Comparison of ENCODE assay signal across 12 mouse cellular contexts in the genomic region with DNA sequence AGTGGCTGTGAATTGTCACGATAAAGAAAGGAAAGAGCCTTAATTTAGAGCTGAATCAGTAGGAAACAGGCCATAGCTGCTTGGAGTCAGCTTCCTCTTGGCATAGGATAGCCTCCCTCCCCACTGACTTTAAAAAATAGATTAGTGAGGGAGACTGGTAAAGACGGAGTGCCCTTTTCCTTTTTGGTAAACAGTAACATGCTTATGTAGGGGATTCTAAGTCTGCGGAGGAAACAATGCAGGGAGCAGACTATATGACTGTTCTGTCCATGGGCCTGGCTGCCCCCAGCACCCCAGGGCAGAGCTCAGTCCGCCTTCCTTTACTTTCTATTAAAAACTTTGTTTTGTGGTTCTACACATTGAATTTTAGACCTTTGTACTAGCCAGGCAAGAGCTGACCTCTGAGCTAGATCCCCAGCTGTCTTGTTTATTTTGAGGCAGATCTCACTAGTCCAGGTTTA. TPM values are rescaled to one million over a fixed set of nuclear protein-coding genes. Genes with fewer than 3 reads are reported as not detected.
A peak's percentile ranks its signal among the peaks of the same experiment; 100 is the strongest.
DNase-seq lines count a peak whose midpoint lies in the region; ATAC-seq and TF ChIP-seq lines count a peak whose summit lies in the region.
"Had no signal": no experiment of that assay in that cellular context is flagged by ENCODE, and none has a peak within 500 bp of the region (broad histone marks: within the 10 kb centered on the region; RNA-seq: fewer than 3 reads in every experiment).

No protein-coding gene starts in this region.

- no peak for DNase-seq in lung, adult 2 months
- DNase-seq in kidney, postnatal 0 days (ENCODE audit: low spot score): peak; percentile 47
- DNase-seq in gastrocnemius, postnatal 10 days: no peak
- DNase-seq in layer of hippocampus, adult 11-12 months (ENCODE audit: low spot score): no peak
- DNase-seq: spleen, adult 18-20 months; thymus, postnatal 4 days had no signal

- peaks cover under 1% of the 10 kb centered on the region; the same call in 1 of the 2 replicates for H3K9me3 ChIP-seq in lung, embryonic 16.5 days (ENCODE audit: control insufficient read depth, low read length)
- no peaks in the 10 kb centered on the region for H3K9me3 ChIP-seq in heart, embryonic 14.5 days (ENCODE audit: control insufficient read depth, low read length)
- H3K9me3 ChIP-seq in kidney, postnatal 0 days (replicated peaks; ENCODE audit: low read length): no peaks in the 10 kb centered on the region
- H3K9me3 ChIP-seq in stomach, embryonic 16.5 days (replicated peaks; ENCODE audit: control insufficient read depth, low read length): no peaks in the 10 kb centered on the region
- H3K9me3 ChIP-seq: G1E; limb, embryonic 10.5 days; midbrain, embryonic 13.5 days had no signal

- ATAC-seq in lung, embryonic 16.5 days (ENCODE audit: low read depth): peak; percentile 74
- peak; percentile 55 for ATAC-seq in heart, embryonic 14.5 days (ENCODE audit: insufficient number of reproducible peaks, insufficient read depth, low FRiP score, low read depth)
- peak; percentile 43 for ATAC-seq in kidney, postnatal 0 days (replicated peaks; ENCODE audit: low FRiP score, low read depth)
- ATAC-seq in stomach, embryonic 16.5 days (ENCODE audit: insufficient read depth, low FRiP score): no peak
- ATAC-seq: midbrain, embryonic 13.5 days had no signal

- no peak overlapping the region for H3K4me3 ChIP-seq in lung, embryonic 16.5 days (ENCODE audit: low read length)
- no peak overlapping the region for H3K4me3 ChIP-seq in lung, adult 2 months (replicated peaks; ENCODE audit: extremely low read depth, low read depth, low read length)
- H3K4me3 ChIP-seq in heart, embryonic 14.5 days (ENCODE audit: control insufficient read depth in 1 of 2, insufficient read depth in 1 of 2, low read depth in 1 of 2, low read length in 2 of 2): no peak overlapping the region
- no peak overlapping the region for H3K4me3 ChIP-seq in kidney, postnatal 0 days (replicated peaks; ENCODE audit: low read depth, low read length)
- H3K4me3 ChIP-seq in stomach, embryonic 16.5 days (replicated peaks; ENCODE audit: low read length): no peak overlapping the region
- H3K4me3 ChIP-seq: limb, embryonic 10.5 days; midbrain, embryonic 13.5 days had no signal

- no peak for TF ChIP-seq CTCF in lung, adult 2 months (IDR thresholded peaks at IDR 0.05; ENCODE audit: insufficient read depth, low read length)
- no peak for TF ChIP-seq CTCF in kidney, postnatal 0 days (IDR thresholded peaks at IDR 0.05; ENCODE audit: low read depth)

- no peak overlapping the region for H3K4me2 ChIP-seq in lung, embryonic 16.5 days (ENCODE audit: low read depth, low read length)
- no peak overlapping the region for H3K4me2 ChIP-seq in heart, embryonic 14.5 days (ENCODE audit: low read length)
- no peak overlapping the region for H3K4me2 ChIP-seq in kidney, postnatal 0 days (ENCODE audit: low read length)
- no peak overlapping the region for H3K4me2 ChIP-seq in stomach, embryonic 16.5 days (ENCODE audit: low read depth, low read length)
- H3K4me2 ChIP-seq: midbrain, embryonic 13.5 days had no signal

- H3K27ac ChIP-seq in lung, embryonic 16.5 days (ENCODE audit: low read length): peak overlapping the region; percentile 48
- peak overlapping the region; percentile 62 to 64 for H3K27ac ChIP-seq in heart, embryonic 14.5 days (replicated peaks in 1 of 2; ENCODE audit: control insufficient read depth in 1 of 2, insufficient read depth in 1 of 2, low read depth in 2 of 2, low read length in 2 of 2)
- peak overlapping the region; percentile 62 for H3K27ac ChIP-seq in kidney, postnatal 0 days
- 0 out of 2 replicates have a peak overlapping the region, but pooled peaks have one; percentile 2 for H3K27ac ChIP-seq in stomach, embryonic 16.5 days (ENCODE audit: low read length)
- H3K27ac ChIP-seq: limb, embryonic 10.5 days; midbrain, embryonic 13.5 days had no signal

- H3K4me1 ChIP-seq in lung, embryonic 16.5 days (replicated peaks; ENCODE audit: control insufficient read depth, insufficient read depth, low read length): peaks cover 3% of the 10 kb centered on the region; the same call in 1 of the 2 replicates
- no peaks in the 10 kb centered on the region for H3K4me1 ChIP-seq in lung, adult 2 months (ENCODE audit: control insufficient read depth, insufficient read depth, low read length)
- H3K4me1 ChIP-seq in heart, embryonic 14.5 days (ENCODE audit: control insufficient read depth in 2 of 2, insufficient read depth in 2 of 2, low read length in 2 of 2): peaks cover 3 to 30% of the 10 kb centered on the region in 2 experiments
- no peaks in the 10 kb centered on the region for H3K4me1 ChIP-seq in kidney, postnatal 0 days (replicated peaks; ENCODE audit: insufficient read depth, low read length)
- H3K4me1 ChIP-seq in stomach, embryonic 16.5 days (ENCODE audit: control insufficient read depth, insufficient read depth, low read length): peaks cover 12% of the 10 kb centered on the region
- H3K4me1 ChIP-seq: limb, embryonic 10.5 days had no signal

- TF ChIP-seq POLR2A in lung, adult 2 months (IDR thresholded peaks at IDR 0.05; ENCODE audit: borderline replicate concordance, extremely low read depth, low read depth, low read length): no peak

- no peaks in the 10 kb centered on the region for H3K27me3 ChIP-seq in lung, embryonic 16.5 days (ENCODE audit: control insufficient read depth, insufficient read depth, low read depth, low read length)
- H3K27me3 ChIP-seq in heart, embryonic 14.5 days (ENCODE audit: control insufficient read depth, insufficient read depth, low read length): no peaks in the 10 kb centered on the region
- no peaks in the 10 kb centered on the region for H3K27me3 ChIP-seq in kidney, postnatal 0 days (ENCODE audit: insufficient read depth, low read length)
- H3K27me3 ChIP-seq in stomach, embryonic 16.5 days (ENCODE audit: control insufficient read depth, insufficient read depth, low read length): no peaks in the 10 kb centered on the region
- H3K27me3 ChIP-seq: midbrain, embryonic 13.5 days had no signal

- peaks cover 19% of the 10 kb centered on the region for H3K36me3 ChIP-seq in lung, embryonic 16.5 days (ENCODE audit: control insufficient read depth, insufficient read depth, low read length)
- H3K36me3 ChIP-seq in heart, embryonic 14.5 days (ENCODE audit: control insufficient read depth, insufficient read depth, low read length): peaks cover 72% of the 10 kb centered on the region
- peaks cover 43% of the 10 kb centered on the region for H3K36me3 ChIP-seq in kidney, postnatal 0 days (ENCODE audit: insufficient read depth, low read length)
- peaks cover 13% of the 10 kb centered on the region; the same call in 1 of the 2 replicates for H3K36me3 ChIP-seq in stomach, embryonic 16.5 days (ENCODE audit: control insufficient read depth, insufficient read depth, low read length)

- H3K9ac ChIP-seq in lung, embryonic 16.5 days (ENCODE audit: low read length): no peak overlapping the region
- H3K9ac ChIP-seq in heart, embryonic 14.5 days (ENCODE audit: low read length): no peak overlapping the region
- no peak overlapping the region for H3K9ac ChIP-seq in kidney, postnatal 0 days (ENCODE audit: low read depth, low read length)
- no peak overlapping the region for H3K9ac ChIP-seq in stomach, embryonic 16.5 days (ENCODE audit: low read length)
- H3K9ac ChIP-seq: midbrain, embryonic 13.5 days had no signal

- WGBS in lung, embryonic 16.5 days: 66% methylated on average over 4 of the region's 4 CpGs
- WGBS in lung, adult 2 months: 51% methylated on average over 4 of the region's 4 CpGs
- 69% methylated on average over 4 of the region's 4 CpGs for WGBS in heart, embryonic 14.5 days
- 67% methylated on average over 4 of the region's 4 CpGs for WGBS in kidney, postnatal 0 days
- WGBS in stomach, embryonic 16.5 days: 78% methylated on average over 4 of the region's 4 CpGs

RNA-seq across cellular contexts. Expression of a gene that starts 56.4 kb away (rescaled TPM):
- 99.7 and 101 TPM in 2 replicates for polyA plus RNA-seq in lung, embryonic 16.5 days (2015; fragmentation: Nextera tagmentation; extraction: Ambion mirVana)
- 26.3 and 28.9 TPM in 2 replicates for polyA plus RNA-seq in lung, adult 2 months (2012; rRNA removed)
- polyA plus RNA-seq in heart, embryonic 14.5 days (2014; fragmentation: Nextera tagmentation; extraction: Ambion mirVana): 66.0 and 70.8 TPM in 2 replicates
- 87.4 and 93.7 TPM in 2 replicates for polyA plus RNA-seq in kidney, postnatal 0 days (2015; fragmentation: Nextera tagmentation; extraction: Ambion mirVana)
- 69.4 and 75.9 TPM in 2 replicates for polyA plus RNA-seq in stomach, embryonic 16.5 days (2015; fragmentation: Nextera tagmentation; extraction: Ambion mirVana)
- total RNA-seq in gastrocnemius, postnatal 10 days (2021): 10 to 100 TPM; 26.1 to 28.9 TPM

RNA-seq across cellular contexts. Expression of a gene that starts 58.4 kb away (rescaled TPM):
- 13.7 and 14.1 TPM in 2 replicates for polyA plus RNA-seq in lung, embryonic 16.5 days (2015; fragmentation: Nextera tagmentation; extraction: Ambion mirVana)
- polyA plus RNA-seq in lung, adult 2 months (2012; rRNA removed): 1.5 and 2.7 TPM in 2 replicates
- polyA plus RNA-seq in heart, embryonic 14.5 days (2014; fragmentation: Nextera tagmentation; extraction: Ambion mirVana): 9.3 TPM in 2 replicates
- polyA plus RNA-seq in kidney, postnatal 0 days (2015; fragmentation: Nextera tagmentation; extraction: Ambion mirVana): 15.5 and 15.9 TPM in 2 replicates
- polyA plus RNA-seq in stomach, embryonic 16.5 days (2015; fragmentation: Nextera tagmentation; extraction: Ambion mirVana): 13.2 and 13.8 TPM in 2 replicates
- total RNA-seq in gastrocnemius, postnatal 10 days (2021): 1 to 10 TPM; 3.0 to 3.1 TPM

Comparison
In these comparisons a context has a peak if more than half of its experiments do, and no peak if none do; other contexts are left out.
1. H3K27ac ChIP-seq: peak in every context shown above with its lines; median percentile 63 in heart, embryonic 14.5 days; 62 in kidney, postnatal 0 days; 48 in lung, embryonic 16.5 days; 2 in stomach, embryonic 16.5 days.